Mouse (Mus musculus): ENCODE measurements around the gene Elobl. TPM values are rescaled to one million over a fixed set of nuclear protein-coding genes. Genes with fewer than 3 reads are reported as not detected.

Elobl gene
- polyA plus RNA-seq, 1 experiment from 2014 or later = not detected

DNA sequence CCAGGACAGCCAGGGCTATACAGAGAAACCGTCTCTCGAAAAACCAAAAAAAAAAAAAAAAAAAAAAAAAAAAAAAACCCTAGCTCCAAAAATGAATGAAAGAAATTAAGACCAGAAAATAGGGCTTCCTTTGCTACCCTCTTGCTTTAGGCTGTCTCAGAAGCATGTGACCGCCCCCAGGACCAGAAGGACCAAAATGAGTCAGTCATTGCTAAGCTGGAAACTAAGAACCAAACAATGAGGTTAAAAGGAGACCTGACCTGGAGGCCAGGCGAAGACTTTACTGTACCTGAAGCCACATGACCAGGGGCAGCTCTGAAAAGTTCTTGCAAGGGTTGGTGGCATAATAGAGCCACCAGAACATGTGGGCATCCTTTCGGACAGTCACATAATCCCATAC, 14.6 kb downstream of the Elobl start:
- ATAC-seq (ENCODE audit: extremely low read depth, insufficient number of reproducible peaks, low FRiP score, low TSS enrichment) = no peak
- H3K27ac ChIP-seq (replicated peaks) = no peak overlapping the region
- peaks cover 19% of the 10 kb centered on the region for H3K4me1 ChIP-seq
- 82% methylated on average over 5 of the region's 5 CpGs for WGBS
- H3K4me3 ChIP-seq = no peak overlapping the region
- H3K27me3 ChIP-seq (replicated peaks) = no peaks in the 10 kb centered on the region
- H3K36me3 ChIP-seq = peaks cover 19% of the 10 kb centered on the region
- H3K9me3 ChIP-seq = no peaks in the 10 kb centered on the region
- no peak overlapping the region for H3K4me2 ChIP-seq
- H3K9ac ChIP-seq = no peak overlapping the region

DNA sequence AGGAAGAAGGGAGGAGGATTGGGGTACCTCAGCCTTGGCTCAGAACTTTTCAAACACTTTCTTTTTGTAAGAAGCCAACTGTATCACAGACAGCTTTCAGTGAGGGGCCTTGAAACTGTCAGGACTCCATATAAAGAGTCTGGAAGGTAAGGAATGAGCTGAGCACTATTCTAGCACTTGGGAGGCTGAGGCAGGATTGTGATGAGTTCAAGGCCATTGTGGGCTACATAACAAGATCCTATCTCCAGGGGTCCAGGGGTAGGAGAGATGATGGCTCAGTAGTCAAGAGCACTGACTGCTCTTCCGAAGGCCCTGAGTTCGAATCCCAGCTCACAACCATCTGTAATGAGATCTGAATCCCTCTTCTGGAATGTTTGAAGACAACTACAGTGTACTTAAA, 15.2 kb downstream of the Elobl start:
- Histone ChIP-seq H3K9ac (no peak overlapping the region), H3K36me3 (peaks cover 24% of the 10 kb centered on the region), H3K27me3 (replicated peaks) (no peaks in the 10 kb centered on the region), H3K4me3 (no peak overlapping the region), H3K4me1 (peaks cover 19% of the 10 kb centered on the region), H3K9me3 (no peaks in the 10 kb centered on the region), H3K4me2 (no peak overlapping the region), H3K27ac (replicated peaks) (no peak overlapping the region)
- WGBS = 86% methylated on average over 2 of the region's 2 CpGs
- no peak for ATAC-seq (ENCODE audit: extremely low read depth, insufficient number of reproducible peaks, low FRiP score, low TSS enrichment)

DNA sequence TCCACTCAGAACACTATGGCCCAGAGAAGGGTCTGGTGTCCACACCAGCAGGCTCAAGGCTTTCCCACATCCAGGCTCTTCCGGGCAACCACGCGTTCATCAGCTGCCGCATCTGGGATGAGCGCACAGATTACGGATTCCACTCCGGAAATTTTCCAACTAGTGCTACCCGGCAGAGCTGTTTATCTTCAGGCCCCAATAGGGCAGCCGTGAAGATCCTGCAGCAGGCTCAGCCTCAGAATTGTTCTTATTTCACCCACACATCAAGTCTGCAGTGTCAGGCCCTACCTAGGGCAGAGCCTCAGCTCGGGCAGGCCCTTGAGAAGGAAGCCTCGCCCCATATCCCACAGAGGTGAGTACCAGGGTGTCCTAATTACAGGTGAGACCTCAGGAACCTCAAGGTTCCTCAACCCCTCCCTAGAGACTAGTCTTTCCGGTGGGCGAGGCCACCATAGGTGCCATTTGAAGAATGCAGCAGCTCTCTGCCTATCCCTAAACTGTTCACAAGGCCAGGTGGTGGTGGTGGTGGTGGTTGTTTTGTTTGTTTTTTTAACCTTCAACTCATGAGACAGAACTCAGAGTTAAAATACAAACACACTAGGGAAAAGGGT, 16.0 kb downstream of the Elobl start:
- Histone ChIP-seq H3K4me2 (no peak overlapping the region), H3K27ac (replicated peaks) (no peak overlapping the region), H3K27me3 (replicated peaks) (no peaks in the 10 kb centered on the region), H3K9ac (no peak overlapping the region), H3K4me3 (no peak overlapping the region), H3K36me3 (peaks cover 27% of the 10 kb centered on the region), H3K4me1 (peaks cover 18% of the 10 kb centered on the region), H3K9me3 (no peaks in the 10 kb centered on the region)
- no peak for ATAC-seq (ENCODE audit: extremely low read depth, insufficient number of reproducible peaks, low FRiP score, low TSS enrichment)
- WGBS = 73% methylated on average over 13 of the region's 13 CpGs

DNA sequence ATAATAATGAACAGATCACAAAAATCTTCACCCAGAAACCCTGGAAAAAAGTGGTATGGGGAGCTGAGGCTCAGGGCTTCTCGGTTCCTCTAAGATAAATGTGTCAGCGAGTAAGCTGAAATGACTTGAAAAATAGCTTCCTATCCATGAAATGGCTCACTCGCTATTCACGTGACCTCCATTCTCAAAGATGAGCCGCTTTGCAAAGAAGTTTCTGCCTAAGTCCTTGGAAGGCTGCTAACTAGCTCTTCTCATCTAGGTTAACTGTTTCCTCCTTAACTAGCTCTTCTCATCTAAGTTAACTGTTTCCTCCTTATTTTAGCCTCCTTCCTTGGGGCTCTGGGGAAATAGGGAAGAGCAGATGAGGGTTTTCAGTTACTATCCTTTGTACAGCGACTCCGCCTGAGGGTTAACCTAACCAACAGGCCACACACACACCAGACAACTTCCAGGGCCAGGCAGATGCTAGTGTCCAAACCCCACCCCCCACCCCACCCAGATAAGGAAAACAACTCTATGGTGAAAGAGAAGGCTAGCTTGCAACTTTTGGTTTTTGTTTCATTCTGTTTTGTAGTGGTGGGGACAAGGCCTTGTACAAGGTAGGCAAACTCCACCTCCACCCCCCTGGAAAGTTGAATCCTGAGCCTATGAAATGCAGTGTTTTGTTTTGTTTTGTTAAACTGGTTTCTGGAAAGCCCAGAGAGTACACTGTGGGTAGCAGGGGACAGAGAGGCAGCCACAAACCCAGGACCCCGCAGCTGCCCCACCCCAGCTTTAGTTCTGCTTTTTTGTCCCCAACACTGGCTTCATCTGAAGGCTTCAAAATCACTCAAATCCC, 16.7 kb downstream of the Elobl start:
- WGBS = 76% methylated on average over 8 of the region's 8 CpGs

DNA sequence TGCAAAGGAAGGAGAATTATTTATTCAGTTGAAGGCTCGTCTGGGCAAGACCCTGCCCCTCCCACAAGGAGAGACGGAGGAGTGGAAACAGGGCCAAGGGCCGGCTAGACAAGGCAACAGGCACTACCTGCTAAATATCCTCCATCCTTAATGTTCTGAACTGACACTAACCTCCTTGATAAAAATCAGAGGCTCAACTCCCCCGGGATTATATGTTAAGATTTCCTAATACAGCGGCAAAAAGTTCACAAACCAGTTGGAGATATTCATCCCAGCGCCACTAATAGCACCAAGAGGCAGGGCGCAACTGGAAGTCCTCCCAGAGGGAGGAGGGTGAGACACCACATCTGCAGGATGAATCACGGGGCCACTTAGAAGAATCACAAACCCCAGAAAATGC, 17.8 kb downstream of the Elobl start:
- peaks cover 5% of the 10 kb centered on the region; the same call in 1 of the 2 replicates for H3K4me1 ChIP-seq
- H3K27ac ChIP-seq (replicated peaks) = no peak overlapping the region
- H3K36me3 ChIP-seq = peaks cover 44% of the 10 kb centered on the region
- no peak overlapping the region for H3K9ac ChIP-seq
- 72% methylated on average over 8 of the region's 8 CpGs for WGBS
- H3K4me3 ChIP-seq = no peak overlapping the region
- no peaks in the 10 kb centered on the region for H3K27me3 ChIP-seq (replicated peaks)
- H3K4me2 ChIP-seq = no peak overlapping the region
- H3K9me3 ChIP-seq = no peaks in the 10 kb centered on the region
- no peak for ATAC-seq (ENCODE audit: extremely low read depth, insufficient number of reproducible peaks, low FRiP score, low TSS enrichment)

More for the DNA sequence above, 16.7 kb downstream of the Elobl start:
- H3K27me3 ChIP-seq (replicated peaks) = no peaks in the 10 kb centered on the region
- H3K9ac ChIP-seq = no peak overlapping the region
- no peak overlapping the region for H3K27ac ChIP-seq (replicated peaks)
- peaks cover 33% of the 10 kb centered on the region for H3K36me3 ChIP-seq
- H3K4me2 ChIP-seq = no peak overlapping the region
- H3K4me3 ChIP-seq = no peak overlapping the region
- H3K9me3 ChIP-seq = no peaks in the 10 kb centered on the region
- no peak for ATAC-seq (ENCODE audit: extremely low read depth, insufficient number of reproducible peaks, low FRiP score, low TSS enrichment)
- H3K4me1 ChIP-seq = peaks cover 15% of the 10 kb centered on the region

DNA sequence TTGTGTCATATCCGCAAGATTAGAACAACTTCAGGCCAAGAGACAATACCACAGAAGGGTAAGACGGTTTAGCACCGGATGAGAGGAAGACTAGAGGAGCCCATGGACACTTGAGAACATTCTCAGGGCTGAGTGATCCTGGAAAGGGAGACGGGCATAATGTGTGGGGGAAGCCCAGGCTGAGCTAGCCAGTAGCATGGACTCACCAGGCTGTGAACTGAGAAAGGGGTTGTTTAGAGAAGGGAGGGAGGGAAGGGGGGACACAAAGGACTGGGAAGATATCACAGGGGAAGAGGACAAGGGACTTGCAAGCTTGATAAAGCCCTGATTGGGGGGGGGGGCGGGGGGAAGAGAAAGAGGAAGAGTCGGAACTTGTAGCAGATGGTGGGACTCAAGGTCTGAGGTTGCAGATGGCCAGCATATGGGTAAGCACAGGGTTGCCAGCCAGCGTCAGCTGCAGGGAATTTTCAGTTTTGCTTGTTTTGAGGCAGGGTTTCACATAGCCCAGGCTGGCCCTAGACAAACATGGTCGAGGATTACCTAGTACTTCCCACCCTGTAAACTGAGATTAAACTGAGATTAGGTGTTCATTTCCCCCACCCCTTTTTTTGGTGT, 20.7 kb downstream of the Elobl start:
- H3K36me3 ChIP-seq = peaks cover 53% of the 10 kb centered on the region

DNA sequence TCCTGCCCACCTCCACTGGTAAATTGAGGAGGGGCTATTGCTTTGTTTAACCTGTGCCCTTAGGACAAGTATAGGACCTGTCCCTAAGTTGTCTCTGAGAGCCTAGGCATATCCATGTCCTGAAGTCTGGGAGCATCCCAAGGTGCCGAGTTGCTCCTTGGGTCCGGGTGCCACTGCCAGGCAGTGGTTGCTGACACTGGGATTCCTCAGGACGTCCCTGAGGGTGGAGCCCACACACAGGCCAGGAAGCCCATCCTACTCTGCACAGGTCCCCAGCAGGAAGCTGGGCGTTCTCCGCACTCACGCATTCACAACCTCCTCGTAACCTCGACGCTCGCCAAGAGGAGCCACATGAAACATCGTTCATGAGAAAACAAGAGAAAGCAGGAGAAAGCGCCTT, 25.2 kb downstream of the Elobl start:
- ATAC-seq (ENCODE audit: extremely low read depth, insufficient number of reproducible peaks, low FRiP score, low TSS enrichment) = no peak
- no peaks in the 10 kb centered on the region for H3K9me3 ChIP-seq
- H3K27me3 ChIP-seq (replicated peaks) = no peaks in the 10 kb centered on the region
- H3K36me3 ChIP-seq = peaks cover 57% of the 10 kb centered on the region
- no peak overlapping the region for H3K4me3 ChIP-seq
- H3K27ac ChIP-seq (replicated peaks) = no peak overlapping the region
- no peak overlapping the region for H3K4me2 ChIP-seq
- no peaks in the 10 kb centered on the region for H3K4me1 ChIP-seq
- 76% methylated on average over 12 of the region's 12 CpGs for WGBS
- H3K9ac ChIP-seq = no peak overlapping the region

More for the DNA sequence above, 20.7 kb downstream of the Elobl start:
- H3K4me3 ChIP-seq = no peak overlapping the region
- H3K4me2 ChIP-seq = no peak overlapping the region
- no peak for ATAC-seq (ENCODE audit: extremely low read depth, insufficient number of reproducible peaks, low FRiP score, low TSS enrichment)
- H3K4me1 ChIP-seq = no peaks in the 10 kb centered on the region
- WGBS = 60% methylated on average over 7 of the region's 8 CpGs
- H3K9ac ChIP-seq = no peak overlapping the region
- H3K27me3 ChIP-seq (replicated peaks) = no peaks in the 10 kb centered on the region
- no peak overlapping the region for H3K27ac ChIP-seq (replicated peaks)
- no peaks in the 10 kb centered on the region for H3K9me3 ChIP-seq

DNA sequence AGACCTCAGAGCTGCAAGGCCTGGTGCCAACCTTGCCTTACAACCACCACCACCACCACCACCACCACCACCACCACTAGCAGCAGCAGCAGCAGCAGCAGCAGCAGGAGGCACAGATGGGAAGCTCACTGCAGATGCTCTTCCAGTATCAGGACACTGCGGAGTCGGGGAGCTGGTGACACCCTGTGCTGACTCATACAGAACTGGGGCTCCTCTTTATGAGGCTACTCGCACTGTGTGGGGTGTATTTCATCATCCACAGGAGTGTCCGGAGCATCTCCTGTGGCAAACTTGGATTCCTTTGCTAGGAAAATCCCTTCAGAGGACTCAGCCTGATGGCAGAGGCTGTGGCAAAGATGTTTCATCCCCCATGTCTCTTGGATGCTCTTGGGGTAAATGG, 27.1 kb downstream of the Elobl start:
- Histone ChIP-seq H3K9me3 (no peaks in the 10 kb centered on the region), H3K4me2 (no peak overlapping the region), H3K4me3 (no peak overlapping the region), H3K36me3 (peaks cover 58% of the 10 kb centered on the region), H3K4me1 (no peaks in the 10 kb centered on the region), H3K27ac (replicated peaks) (no peak overlapping the region), H3K9ac (no peak overlapping the region), H3K27me3 (replicated peaks) (no peaks in the 10 kb centered on the region)
- WGBS = 83% methylated on average over 4 of the region's 4 CpGs
- no peak for ATAC-seq (ENCODE audit: extremely low read depth, insufficient number of reproducible peaks, low FRiP score, low TSS enrichment)

DNA sequence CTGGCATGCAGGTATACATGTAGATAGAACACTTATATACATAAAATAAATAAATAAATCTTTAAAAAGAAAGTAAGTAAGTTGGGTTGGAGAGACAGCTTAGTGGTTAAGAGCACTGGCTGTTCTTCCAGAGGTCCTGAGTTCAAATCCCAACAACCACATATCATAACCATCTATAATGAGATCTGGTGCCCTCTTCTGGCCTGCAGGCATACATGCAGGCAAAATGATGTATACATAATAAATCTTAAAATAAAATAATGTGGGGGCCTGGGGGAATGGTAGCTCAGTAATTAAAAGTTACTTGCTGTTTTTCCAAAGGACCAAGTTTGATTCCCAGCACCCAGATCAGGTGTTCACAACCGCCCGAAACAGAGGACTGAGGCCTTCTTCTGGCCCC, 28.0 kb downstream of the Elobl start:
- no peak overlapping the region for H3K9ac ChIP-seq
- H3K27me3 ChIP-seq (replicated peaks) = no peaks in the 10 kb centered on the region
- no peak for ATAC-seq (ENCODE audit: extremely low read depth, insufficient number of reproducible peaks, low FRiP score, low TSS enrichment)
- H3K4me2 ChIP-seq = no peak overlapping the region
- H3K36me3 ChIP-seq = peaks cover 54% of the 10 kb centered on the region
- H3K4me1 ChIP-seq = no peaks in the 10 kb centered on the region
- WGBS = 94% methylated on average over 2 of the region's 2 CpGs
- no peak overlapping the region for H3K4me3 ChIP-seq
- no peak overlapping the region for H3K27ac ChIP-seq (replicated peaks)
- no peaks in the 10 kb centered on the region for H3K9me3 ChIP-seq

DNA sequence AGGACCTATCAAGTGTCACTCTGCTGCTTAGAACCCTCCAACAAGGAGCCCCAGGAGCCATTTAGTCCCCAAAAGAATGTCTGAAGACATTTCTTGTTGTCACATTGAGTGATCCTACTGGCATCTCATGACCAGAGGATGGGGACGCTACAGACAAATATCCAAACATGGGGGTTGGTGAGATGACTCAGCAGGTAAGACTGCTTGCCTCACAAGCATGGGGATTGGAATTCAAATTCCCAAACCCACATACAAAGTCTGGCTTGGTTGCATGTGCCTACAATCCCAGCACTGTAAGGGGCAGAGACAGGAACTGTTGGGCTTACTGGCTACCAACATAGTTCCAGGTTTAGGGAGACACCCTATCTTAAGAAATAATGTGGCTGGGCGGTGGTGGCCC, 28.8 kb downstream of the Elobl start:
- H3K4me3 ChIP-seq = no peak overlapping the region
- 85% methylated on average over 2 of the region's 2 CpGs for WGBS
- no peaks in the 10 kb centered on the region for H3K4me1 ChIP-seq
- no peaks in the 10 kb centered on the region for H3K9me3 ChIP-seq
- no peaks in the 10 kb centered on the region for H3K27me3 ChIP-seq (replicated peaks)
- peaks cover 53% of the 10 kb centered on the region for H3K36me3 ChIP-seq
- H3K4me2 ChIP-seq = no peak overlapping the region
- no peak overlapping the region for H3K9ac ChIP-seq
- no peak overlapping the region for H3K27ac ChIP-seq (replicated peaks)
- ATAC-seq (ENCODE audit: extremely low read depth, insufficient number of reproducible peaks, low FRiP score, low TSS enrichment) = no peak

DNA sequence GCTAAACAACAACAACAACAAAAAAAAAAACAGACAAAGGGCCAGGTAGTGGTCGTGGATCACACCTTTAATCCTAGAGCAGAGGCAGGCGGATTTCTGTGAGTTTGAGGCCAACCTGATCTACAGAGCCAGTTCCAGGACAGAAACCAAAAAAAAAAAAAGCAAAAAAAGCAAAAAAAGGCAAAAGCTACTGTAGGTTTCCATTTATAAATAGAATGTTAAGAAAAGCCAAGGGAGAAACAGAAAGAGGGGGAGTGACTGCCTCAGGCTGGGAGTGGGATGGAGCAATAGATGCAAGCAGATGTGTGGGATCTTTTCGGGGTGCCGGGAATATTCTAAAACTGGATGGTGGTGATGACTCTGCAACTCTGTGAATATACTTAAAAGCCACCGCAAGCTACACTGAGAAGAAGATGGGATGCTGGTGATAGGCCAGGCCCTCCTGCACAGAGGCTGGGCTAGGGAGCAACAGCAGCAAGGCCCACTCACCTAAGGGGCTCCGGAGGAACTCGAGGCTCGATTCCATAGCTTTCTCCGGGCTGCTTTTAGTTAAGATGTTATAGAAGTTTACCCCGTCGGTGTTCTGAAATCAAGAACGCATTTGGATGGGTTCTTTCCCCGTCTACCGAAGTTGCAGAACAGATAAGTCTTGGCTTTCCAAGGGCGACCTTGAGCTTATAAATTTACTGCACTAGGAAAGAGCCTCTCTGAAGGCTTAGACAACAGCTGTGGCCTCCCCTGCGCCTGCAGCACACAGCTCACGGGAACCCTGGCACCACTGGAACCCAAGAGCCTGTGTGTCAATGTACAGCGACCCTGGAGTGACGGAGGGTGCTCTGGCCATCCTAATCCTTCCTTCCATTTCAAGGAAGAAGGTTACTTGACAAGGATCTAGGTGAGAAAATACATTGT, 32.4 kb downstream of the Elobl start:
- H3K4me2 ChIP-seq = no peak overlapping the region
- H3K27me3 ChIP-seq (replicated peaks) = no peaks in the 10 kb centered on the region
- H3K9me3 ChIP-seq = no peaks in the 10 kb centered on the region
- WGBS = 84% methylated on average over 19 of the region's 19 CpGs
- no peak overlapping the region for H3K4me3 ChIP-seq
- no peaks in the 10 kb centered on the region for H3K4me1 ChIP-seq
- peaks cover 55% of the 10 kb centered on the region for H3K36me3 ChIP-seq
- H3K9ac ChIP-seq = no peak overlapping the region
- no peak overlapping the region for H3K27ac ChIP-seq (replicated peaks)
- no peak for ATAC-seq (ENCODE audit: extremely low read depth, insufficient number of reproducible peaks, low FRiP score, low TSS enrichment)

Data from heart, embryonic 13.5 days (tissue).